Mouse (Mus musculus) ES-Bruce4 (cell line): ENCODE results near the gene Mtln. TPM values are rescaled to one million over a fixed set of nuclear protein-coding genes. Genes with fewer than 3 reads are reported as not detected.

Experiments used
- H3K27ac ChIP-seq: 2 replicates; pipeline ENCODE4 v1.5.1; 2012; ENCODE audit warnings: low read length, inconsistent platforms; ENCODE audit not compliant: insufficient read depth
- H3K27me3 ChIP-seq: 2 replicates; pipeline ENCODE4 v1.6.1; 2012; ENCODE audit warnings: mild to moderate bottlenecking, low read length, inconsistent platforms; ENCODE audit not compliant: control insufficient read depth, poor library complexity, insufficient read depth, severe bottlenecking
- H3K36me3 ChIP-seq: 2 replicates; pipeline ENCODE4 v1.6.1; 2012; ENCODE audit warnings: inconsistent platforms, mild to moderate bottlenecking, low read length, moderate library complexity; ENCODE audit not compliant: control insufficient read depth, poor library complexity, insufficient read depth, severe bottlenecking
- H3K4me1 ChIP-seq: one replicate; pipeline ENCODE4 v1.8.1; 2011; ENCODE audit warnings: low read length; ENCODE audit not compliant: control insufficient read depth, insufficient read depth
- H3K4me3 ChIP-seq: 2 replicates; pipeline ENCODE4 v1.5.1; 2011; ENCODE audit warnings: low read depth, mild to moderate bottlenecking, low read length
- H3K9ac ChIP-seq: 2 replicates; pipeline ENCODE4 v1.6.1; 2012; ENCODE audit warnings: low read depth, mild to moderate bottlenecking, inconsistent platforms; ENCODE audit not compliant: poor library complexity, severe bottlenecking
- H3K9me3 ChIP-seq: replicated peaks from 2 replicates; pipeline ENCODE4 v1.6.1; 2012; ENCODE audit warnings: mild to moderate bottlenecking, low read length, inconsistent platforms; ENCODE audit not compliant: control insufficient read depth, poor library complexity, insufficient read depth, severe bottlenecking
- CTCF ChIP-seq: IDR thresholded peaks from one replicate; pipeline ENCODE4 v1.8.1; 2011; ENCODE audit warnings: low read depth, low read length
- EP300 ChIP-seq: IDR thresholded peaks from 2 replicates; pipeline ENCODE4 v1.6.1; 2011; ENCODE audit warnings: low read depth, low read length; ENCODE audit not compliant: insufficient read depth
- POLR2A ChIP-seq: IDR thresholded peaks from one replicate; pipeline ENCODE4 v1.8.1; 2011; ENCODE audit warnings: low read length; ENCODE audit not compliant: insufficient read depth
- polyA plus RNA-seq: library from polyadenylated mRNA; stranded (reverse); fragments of >200 nt; gene quantifications from 2 replicates; pipeline ENCODE4 v1.2.4, GENCODE M21; 2011; ENCODE audit warnings: low read depth; ENCODE audit not compliant: missing spikeins, insufficient read depth, insufficient read length

Gene Mtln
- polyA plus RNA-seq, 1 experiment: 16.6 TPM

DNA sequence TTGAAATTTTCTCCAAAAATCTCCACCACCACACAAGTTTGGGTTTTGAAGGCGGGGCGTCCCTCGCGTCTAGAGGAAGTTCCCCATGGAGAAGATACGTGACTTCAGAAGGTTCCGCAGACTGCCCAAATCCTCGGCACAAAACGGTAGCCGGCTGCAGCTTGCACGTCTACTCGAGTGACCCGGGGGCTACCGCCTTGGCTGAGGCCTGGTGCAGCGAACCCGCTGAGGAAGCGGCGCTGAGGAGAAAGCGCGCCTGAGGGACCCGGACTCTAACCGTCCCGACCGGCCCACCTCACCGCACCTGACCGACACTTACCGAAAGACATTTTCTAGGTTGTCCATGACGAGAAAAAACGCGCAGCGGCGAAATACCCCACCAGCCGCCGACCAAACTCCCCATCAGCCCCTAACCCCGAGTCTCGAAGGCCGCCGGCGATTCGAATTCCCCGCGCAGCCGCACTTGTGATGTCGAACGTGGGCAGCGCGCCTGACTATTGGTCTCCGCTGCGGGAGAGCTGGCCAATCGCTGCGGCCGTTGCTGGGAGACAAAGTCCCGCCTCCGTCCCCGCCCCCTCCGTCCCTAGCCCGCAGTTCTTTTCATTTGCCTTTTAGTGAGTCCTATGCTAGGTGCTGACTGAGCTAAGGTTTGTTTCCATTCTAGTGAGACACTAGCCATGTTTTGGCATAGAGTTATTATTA lies 39.3 kb upstream of the Mtln start, which contains the start of gene Bub1:
TSS of gene Bub1 (minus strand) at position 465 of the 702 bp plus-strand sequence.
- H3K9ac ChIP-seq: peak within 1 kb of the TSS; percentile 91
- no peaks in the 10 kb centered on the region for H3K27me3 ChIP-seq
- H3K36me3 ChIP-seq: peaks cover 16% of the 10 kb centered on the region
- no peak for TF ChIP-seq EP300
- TF ChIP-seq POLR2A: peak; percentile 32
- no peak for TF ChIP-seq CTCF
- H3K4me3 ChIP-seq: peak within 1 kb of the TSS; percentile 89
- H3K9me3 ChIP-seq: no peaks in the 10 kb centered on the region
- H3K27ac ChIP-seq: peak within 1 kb of the TSS; percentile 26; the same call in 1 of the 2 replicates
- no peaks in the 10 kb centered on the region for H3K4me1 ChIP-seq

DNA sequence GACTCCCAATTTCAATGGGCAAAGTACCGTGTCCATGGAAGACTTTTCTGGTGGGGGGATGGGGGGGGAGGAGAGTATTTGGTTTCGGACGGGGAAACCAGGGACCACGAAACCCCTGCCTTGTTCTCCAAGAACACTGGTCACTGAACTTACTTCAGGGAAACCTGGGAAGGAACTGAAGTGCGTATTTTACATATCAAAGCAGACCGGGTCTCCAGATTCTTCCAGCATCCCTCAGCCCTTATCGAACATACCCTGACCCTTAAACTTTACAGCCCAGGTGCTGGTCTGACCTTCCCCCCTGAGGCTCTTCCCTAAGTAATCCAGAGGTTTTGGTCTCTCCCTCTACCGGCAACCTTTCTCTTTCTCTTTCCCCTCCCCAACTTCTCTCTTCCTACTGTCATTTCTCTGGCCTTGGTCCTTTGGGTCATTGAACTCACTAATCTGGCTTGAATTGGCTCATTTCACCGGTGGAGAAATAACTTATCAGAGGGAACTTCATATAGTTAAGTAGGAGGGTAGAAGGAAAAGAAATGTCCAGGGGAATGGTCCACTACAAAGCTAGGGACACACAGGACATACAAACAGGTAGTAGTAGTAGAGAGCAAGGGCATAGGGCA lies 2.5 kb downstream of the Mtln start:
- H3K27ac ChIP-seq: no peak overlapping the region
- no peaks in the 10 kb centered on the region for H3K36me3 ChIP-seq
- H3K4me1 ChIP-seq: peaks cover 3% of the 10 kb centered on the region
- TF ChIP-seq CTCF: no peak
- TF ChIP-seq POLR2A: no peak
- TF ChIP-seq EP300: no peak
- no peaks in the 10 kb centered on the region for H3K27me3 ChIP-seq
- 0 out of 2 replicates have a peak overlapping the region, but pooled peaks have one; percentile 9 for H3K4me3 ChIP-seq
- no peaks in the 10 kb centered on the region for H3K9me3 ChIP-seq
- H3K9ac ChIP-seq: peak overlapping the region; percentile 72

- H3K36me3 ChIP-seq: no peaks in the 10 kb centered on the region
- peak overlapping the region; percentile 15; the same call in 1 of the 2 replicates for H3K27ac ChIP-seq
- TF ChIP-seq CTCF (no peak), EP300 (no peak), POLR2A (no peak)
- H3K9ac ChIP-seq: peak overlapping the region; percentile 72
- peaks cover 3% of the 10 kb centered on the region for H3K4me1 ChIP-seq
- H3K9me3 ChIP-seq: no peaks in the 10 kb centered on the region
- H3K27me3 ChIP-seq: no peaks in the 10 kb centered on the region
- peak overlapping the region; percentile 78 for H3K4me3 ChIP-seq
Measured at GRCm38 (mm10) chr2:127789138-127789537, 3.1 kb downstream of the Mtln start.

DNA sequence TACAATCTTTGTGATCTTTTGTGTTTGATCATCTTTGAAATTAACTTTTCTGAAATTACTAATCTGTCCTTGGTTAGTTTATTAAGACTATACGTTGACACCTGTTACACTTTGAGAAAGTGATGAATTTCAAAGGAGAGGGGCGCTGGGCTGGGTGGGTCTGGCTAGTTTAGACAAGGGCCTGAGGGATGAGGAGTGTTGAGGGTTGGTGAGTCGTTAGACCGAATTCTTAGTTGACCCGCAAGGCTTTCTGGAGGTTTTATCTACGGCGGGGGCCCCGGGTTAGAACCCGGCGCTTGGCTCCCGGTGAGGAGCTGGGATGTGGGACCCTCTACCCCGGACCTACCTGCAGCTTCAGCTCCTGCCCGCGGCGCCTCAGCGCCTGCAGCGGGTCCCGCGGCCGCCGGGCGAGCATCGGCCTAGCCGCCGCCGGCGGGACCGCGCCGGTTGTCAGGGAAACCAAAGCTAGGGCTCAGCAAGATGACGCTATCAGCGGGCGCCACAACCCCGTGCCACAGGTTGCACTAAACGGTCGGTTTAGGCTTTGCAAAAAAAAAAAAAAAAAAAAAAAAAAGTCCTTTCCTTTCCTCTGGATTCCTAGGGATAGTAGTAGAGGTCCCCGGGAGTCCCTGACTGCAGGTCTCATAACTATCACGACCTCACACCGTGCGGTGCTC lies 3.7 kb downstream of the Mtln start, which contains the start of gene Nphp1:
TSS of gene Nphp1 (minus strand) at position 458 of the 677 bp plus-strand sequence.
- Histone ChIP-seq H3K4me3 (peak within 1 kb of the TSS; percentile 78), H3K4me1 (peaks cover 3% of the 10 kb centered on the region), H3K9ac (peak within 1 kb of the TSS; percentile 72), H3K27ac (peak within 1 kb of the TSS; percentile 15; the same call in 1 of the 2 replicates), H3K27me3 (no peaks in the 10 kb centered on the region), H3K9me3 (no peaks in the 10 kb centered on the region), H3K36me3 (no peaks in the 10 kb centered on the region)
- TF ChIP-seq EP300: no peak
- no peak for TF ChIP-seq POLR2A
- TF ChIP-seq CTCF: no peak

GRCm38 (mm10) chr2:127787226-127787625 lies 5.1 kb downstream of the Mtln start:
- no peaks in the 10 kb centered on the region for H3K27me3 ChIP-seq
- H3K27ac ChIP-seq: no peak overlapping the region
- no peak overlapping the region for H3K4me3 ChIP-seq
- peaks cover 3% of the 10 kb centered on the region for H3K4me1 ChIP-seq
- H3K36me3 ChIP-seq: no peaks in the 10 kb centered on the region
- TF ChIP-seq POLR2A (no peak), CTCF (no peak), EP300 (no peak)
- H3K9ac ChIP-seq: no peak overlapping the region
- H3K9me3 ChIP-seq: no peaks in the 10 kb centered on the region
